Mouse (Mus musculus): ENCODE measurements around the gene Ube2r2. TPM values are rescaled to one million over a fixed set of nuclear protein-coding genes. Genes with fewer than 3 reads are reported as not detected.

Ube2r2 gene
- polyA plus RNA-seq, 1 experiment: 45.9 TPM

DNA sequence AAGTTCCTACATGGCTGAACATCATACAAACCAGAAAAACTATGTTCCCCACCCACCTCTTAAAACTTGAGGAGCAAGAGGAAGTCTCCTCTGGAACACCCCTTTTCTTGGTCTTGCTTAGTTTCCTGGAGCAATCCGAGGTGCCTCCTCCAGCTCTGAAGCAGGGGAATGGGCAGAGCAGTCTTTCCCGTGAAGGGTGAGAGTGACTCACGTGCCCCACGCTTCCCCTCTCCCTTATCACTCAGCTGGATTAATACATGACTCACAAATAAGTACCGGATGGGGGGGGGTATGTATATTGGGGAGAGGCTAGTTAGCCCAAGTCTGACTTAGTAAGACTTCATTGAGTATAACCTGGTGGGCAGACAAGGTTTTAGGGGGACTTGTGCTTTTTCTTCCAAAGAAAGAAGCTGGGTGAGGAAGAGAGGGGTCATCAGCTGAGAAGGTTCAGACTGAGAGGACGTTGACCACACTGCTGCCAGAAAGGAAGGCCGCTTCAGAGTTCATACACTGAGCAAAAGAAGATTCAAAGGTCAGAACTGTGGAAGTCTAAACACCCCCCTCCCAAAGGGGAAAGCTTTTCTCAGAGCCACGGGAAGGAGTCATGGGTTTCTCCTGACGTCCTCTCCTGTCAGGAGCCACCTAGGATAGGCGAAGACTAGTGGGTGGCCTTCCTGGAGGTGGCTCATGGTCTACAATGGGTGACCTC, 26.7 kb upstream of the Ube2r2 start:
- no peak for TF ChIP-seq GATA1 (IDR thresholded peaks at IDR 0.05; ENCODE audit: low read length)

DNA sequence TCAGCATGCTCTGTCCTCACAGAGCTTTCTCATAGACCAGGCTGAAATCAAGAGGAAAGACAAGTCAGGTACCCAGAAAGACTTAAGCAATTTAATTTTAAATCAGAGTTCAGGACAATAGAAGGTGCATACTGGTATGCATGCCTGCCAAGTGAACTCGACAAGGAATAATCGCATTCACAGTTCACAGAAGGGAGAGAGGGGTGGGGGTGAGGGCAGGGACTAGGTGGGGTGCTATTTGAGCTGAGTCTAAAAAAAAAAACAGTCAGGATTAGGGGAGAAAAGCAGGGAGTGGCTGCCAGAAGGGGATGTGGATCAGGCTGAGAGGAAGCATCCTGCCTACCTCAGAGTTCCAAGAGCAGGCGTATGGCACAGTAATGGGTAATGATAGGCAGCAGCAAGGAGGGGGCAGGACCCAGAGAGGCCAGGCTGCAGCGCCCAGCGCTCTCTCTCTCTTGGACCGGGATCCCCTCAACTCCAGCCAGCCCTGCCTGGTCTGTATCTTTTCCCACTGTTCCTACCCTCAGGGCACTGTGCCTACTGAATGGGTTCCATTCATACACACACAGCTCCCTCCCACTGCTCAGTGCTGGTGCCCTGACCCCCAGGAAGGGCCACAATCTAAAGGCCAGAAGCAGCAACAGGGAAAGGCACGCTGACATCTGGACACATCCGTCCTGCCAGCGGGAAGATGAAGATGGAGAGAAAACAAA, 21.0 kb upstream of the Ube2r2 start:
- no peak for TF ChIP-seq GATA1 (IDR thresholded peaks at IDR 0.05; ENCODE audit: low read length)

DNA sequence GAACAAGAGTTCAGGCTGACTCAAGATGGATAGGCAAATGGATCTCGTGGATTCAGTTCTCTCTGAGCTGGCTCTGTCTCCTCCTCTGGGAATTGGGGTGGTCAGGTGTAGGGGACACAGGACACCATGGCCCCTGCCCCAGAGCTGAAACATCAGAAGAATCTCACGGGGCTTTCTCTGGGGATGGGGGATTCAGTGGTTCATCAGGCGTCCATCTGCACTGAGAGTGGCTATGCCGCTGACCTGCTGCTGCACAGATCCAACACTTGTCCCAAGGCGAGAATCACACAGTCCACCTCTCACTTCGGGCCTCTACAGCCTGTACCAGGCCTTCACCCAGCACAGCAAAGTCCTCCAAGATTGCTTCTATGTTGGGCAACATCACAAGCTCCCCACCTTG, 20.5 kb upstream of the Ube2r2 start:
- TF ChIP-seq GATA1 (IDR thresholded peaks at IDR 0.05; ENCODE audit: low read length): no peak

DNA sequence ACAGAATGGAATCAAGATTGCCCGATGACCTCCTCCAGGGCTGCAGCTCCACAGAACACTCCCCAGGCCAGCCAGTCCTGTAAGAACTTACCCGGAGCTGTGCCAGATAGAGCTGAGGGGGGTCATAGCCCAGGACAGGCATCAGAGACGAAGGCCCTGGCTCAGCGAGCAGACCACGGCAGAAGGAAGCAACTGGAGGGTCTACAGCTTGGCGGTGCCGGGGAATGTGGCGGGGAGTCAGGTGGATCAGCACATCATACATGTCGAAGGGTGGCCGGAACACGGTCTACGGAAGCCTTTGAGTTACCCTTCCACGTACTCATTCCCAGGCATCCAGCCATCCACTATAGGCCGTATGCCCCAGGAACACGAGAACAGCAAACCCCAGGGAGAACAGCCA, 19.8 kb upstream of the Ube2r2 start:
- no peak for TF ChIP-seq GATA1 (IDR thresholded peaks at IDR 0.05; ENCODE audit: low read length)

DNA sequence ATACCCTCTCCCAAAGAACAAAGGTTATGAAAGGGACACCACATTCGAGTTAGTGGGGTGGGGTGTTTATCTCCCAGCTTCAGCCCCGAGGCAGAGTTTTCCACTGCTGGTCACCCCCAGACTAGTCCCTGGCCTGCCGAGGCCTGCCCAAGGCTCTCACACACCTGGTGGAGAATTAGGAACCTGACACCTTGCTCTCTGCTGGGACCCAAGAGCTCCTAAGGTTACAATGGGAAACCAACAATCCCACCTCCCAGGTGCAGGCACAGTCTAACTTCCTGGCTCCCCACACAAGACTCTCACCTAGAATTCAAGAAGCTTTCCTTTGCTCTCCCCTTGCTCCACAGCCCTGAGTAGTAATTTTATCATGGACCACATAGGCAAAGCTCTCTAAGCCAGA, 18.7 kb upstream of the Ube2r2 start:
- TF ChIP-seq GATA1 (IDR thresholded peaks at IDR 0.05; ENCODE audit: low read length): no peak

DNA sequence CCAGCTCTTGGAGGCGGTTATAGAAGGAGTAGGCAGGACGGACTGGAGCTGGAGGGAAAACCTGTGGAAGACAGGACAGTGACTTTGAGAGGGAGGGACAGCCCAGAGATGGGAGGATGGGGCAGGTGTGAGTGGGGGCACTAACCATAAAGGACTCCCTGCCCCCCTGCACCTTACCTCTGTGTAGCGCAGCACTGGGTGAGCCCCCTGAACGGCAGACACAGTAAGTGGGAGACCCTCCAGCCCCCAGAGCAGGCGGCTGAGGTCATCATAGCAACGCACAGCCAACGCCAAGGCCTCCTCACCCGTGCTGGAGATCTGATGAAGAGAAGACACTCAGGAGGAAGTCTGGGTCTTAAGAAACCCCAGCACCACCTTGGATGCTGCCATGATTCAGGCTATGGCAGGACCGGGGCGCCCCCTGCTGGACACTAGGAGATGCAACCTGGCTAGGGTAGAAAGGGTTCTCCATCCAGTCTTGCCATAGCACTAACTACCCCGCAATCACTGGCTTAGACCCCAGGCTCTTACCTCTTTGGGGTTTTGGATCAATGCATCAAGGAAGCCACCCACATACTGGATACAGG, 16.7 kb upstream of the Ube2r2 start:
- TF ChIP-seq GATA1 (IDR thresholded peaks at IDR 0.05; ENCODE audit: low read length): no peak

DNA sequence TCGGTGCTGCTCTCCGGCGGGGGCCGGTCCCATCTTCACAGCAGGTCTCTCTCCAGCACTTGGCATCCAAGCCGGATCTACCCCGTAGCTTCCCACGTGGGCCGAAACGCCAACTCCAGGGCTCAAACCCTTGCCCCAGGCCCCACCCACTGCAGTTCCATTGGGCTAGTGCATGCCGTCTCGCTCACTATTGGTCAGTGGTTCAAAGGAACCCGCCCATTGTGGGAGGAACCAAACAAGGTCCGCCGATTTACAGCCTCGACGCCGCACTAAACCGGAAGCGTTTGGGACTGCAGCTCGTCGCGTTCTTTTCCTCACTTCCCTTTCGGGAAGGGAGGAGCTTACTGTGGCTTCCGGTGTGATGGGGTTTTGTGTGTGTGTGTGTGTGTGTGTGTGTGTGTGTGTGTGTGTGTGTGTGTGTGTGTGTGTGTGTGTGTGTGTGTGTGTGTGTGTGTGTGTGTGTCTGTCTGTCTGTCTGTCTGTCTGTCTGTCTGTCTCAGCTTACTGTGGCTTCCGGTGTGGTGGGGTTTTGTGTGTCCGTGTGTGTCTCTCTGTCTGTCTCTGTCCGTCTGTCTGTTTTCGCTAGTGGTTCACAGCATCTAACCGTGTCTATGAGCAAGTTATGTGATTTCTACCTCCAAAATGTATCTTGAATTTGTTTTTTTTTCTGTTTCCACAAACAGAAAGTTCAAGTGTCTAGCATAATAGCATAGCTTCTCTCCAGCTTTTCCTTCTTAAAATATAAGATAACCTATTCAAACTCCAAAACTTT, 11.2 kb upstream of the Ube2r2 start, which contains the start of gene Nol6:
TSS of gene Nol6 (minus strand) at position 276 of the 772 bp plus-strand sequence.
- TF ChIP-seq GATA1 (IDR thresholded peaks at IDR 0.05; ENCODE audit: low read length): no peak

DNA sequence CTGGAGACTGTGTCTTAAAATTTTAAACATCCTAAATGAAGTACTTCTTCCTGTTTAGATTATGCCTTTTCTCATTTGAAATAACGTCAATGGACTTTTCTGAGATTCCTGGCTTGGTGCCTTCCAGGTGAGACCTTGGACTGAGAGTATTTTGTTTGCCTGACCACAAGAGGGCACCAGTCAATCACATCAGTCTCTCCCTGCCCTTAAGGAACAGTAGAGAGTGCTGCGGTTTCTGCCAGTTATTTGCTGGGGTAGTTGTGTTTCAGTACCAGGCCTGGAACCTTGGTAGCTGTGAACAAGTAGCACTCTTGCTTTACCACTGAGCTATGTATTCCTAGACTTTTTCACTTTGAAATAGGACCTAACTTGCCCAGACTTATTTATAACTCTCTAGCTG, 6.1 kb upstream of the Ube2r2 start:
- no peak for TF ChIP-seq GATA1 (IDR thresholded peaks at IDR 0.05; ENCODE audit: low read length)

DNA sequence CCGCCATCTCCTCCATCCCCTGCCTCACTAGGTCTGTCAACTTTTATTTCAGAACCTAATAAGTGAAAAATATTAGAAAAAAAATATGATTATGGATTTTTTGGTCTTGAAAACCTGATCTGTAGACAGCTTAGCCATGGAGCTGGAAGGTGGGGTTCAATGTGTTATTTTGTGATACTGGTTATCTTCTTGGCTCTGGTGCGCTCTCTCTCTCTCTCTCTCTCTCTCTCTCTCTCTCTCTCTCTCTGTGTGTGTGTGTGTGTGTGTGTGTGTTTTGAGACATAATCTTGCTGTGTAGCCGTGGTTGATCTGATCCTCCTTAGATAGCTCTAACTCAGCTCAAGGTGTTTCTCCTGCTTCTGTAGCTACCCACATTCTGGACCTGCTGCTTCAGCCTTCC, 5.7 kb upstream of the Ube2r2 start:
- no peak for TF ChIP-seq GATA1 (IDR thresholded peaks at IDR 0.05; ENCODE audit: low read length)

DNA sequence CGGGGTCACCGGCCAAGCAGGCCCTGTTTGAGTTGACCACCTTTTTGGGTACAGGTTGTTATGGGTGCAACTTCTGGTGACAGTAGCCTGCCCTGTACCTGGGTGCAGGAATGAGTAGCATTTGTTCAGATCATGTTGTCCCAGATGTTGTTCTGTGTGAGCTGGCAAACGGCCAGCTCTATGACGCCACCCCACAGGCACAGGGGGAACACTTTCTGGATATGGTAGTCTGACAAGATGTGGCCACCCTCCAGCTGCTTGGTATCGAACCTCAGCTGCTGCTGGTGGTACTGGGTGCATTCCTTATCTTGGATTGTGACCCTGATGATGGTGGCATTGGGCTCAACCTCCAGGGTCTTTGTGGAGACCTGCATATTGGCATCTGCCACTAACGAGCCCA, 3.1 kb upstream of the Ube2r2 start:
- TF ChIP-seq GATA1 (IDR thresholded peaks at IDR 0.05; ENCODE audit: low read length): no peak

DNA sequence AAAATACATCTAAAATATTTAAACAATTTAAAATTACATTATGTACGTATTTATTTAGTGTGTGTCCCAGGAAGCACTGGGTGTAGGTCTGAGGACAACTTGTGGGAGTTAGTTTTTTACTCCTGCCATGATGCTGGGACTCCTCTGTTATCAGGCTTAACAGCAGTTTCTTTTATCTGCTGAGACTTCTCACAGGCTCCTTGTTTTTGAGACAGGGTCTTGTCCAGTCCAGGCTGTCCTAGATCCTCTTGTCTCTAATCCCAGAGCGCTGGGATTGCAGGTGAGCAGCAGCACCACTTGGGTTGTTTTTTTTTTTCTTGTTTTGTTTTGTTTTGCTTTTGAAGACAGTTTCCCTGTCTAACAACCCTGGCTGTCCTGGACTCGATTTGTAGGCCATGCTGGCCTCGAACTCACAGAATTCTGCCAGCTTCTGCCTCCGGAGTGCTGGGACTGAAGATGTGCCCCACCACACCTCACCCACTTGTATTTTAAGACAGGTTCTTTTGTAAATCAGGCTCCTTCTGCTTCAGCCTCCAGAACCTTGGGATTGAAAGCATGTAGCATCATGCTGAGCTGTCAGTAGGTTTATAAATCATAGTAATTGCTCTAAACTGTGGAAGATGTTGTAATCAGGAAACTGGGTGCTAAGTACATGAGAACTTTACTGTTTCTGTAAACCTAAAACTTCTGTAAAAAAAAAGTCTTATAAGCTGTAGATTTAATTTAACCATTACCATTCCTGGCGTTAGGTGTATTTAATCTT, 1.8 kb upstream of the Ube2r2 start:
- TF ChIP-seq GATA1 (IDR thresholded peaks at IDR 0.05; ENCODE audit: low read length): no peak

DNA sequence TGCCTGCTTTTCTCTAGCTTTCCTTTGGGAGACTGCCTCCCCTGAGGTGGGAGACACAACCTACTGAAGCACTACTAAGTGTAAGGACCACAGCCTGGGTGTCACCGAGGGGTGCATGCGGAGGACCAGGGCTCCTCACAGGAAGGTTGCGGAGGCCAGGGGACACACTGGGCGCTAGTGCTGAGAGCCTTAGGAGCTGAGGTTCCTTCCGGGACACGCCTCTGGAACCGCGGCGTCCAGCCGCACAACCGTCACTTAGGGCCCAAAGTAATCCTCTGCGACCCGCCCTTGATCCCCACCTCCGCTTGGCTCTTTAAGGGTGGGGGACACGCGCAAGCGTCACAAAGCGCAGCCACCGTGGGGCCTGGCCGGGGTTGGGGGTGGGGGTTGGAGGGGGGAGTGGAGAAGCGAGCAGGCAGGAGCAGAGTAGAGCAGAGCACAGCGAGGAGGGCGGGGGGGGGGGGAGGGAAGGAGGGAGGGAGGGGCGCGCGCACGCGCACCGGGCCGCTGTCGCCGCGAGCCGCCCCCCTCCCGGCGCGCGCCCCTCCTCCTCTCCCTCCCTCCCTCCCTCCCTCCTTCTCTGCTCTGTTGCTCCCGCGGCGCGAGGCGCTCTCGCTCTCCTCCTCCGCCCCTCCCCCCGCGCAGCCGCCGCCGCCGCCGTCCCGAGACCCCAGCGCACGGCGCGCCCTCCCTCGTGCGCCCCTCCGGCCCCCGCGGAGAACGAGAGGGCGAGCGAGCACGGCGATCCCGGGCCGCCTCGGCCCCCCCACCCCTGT, 420 bp upstream of the Ube2r2 start:
- no peak for TF ChIP-seq GATA1 (IDR thresholded peaks at IDR 0.05; ENCODE audit: low read length)

DNA sequence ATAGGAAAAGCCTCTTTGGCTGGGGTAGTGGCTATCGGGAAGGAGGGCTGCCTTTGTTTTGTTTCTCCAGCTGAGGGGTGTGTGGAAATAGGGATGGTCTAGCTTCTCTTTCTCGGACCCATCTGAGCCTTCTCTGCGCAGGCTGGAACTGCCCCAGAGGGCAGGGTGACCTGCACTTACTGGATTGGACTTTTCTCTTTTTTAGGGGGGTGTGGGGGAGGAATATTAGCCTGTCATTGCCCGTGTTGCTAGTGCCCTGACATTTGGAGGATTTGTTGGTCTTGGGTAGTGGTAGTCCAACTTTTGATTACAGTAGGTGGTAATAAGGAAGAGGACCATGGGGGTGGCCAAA, 887 bp downstream of the Ube2r2 start:
- no peak for TF ChIP-seq GATA1 (IDR thresholded peaks at IDR 0.05; ENCODE audit: low read length)

DNA sequence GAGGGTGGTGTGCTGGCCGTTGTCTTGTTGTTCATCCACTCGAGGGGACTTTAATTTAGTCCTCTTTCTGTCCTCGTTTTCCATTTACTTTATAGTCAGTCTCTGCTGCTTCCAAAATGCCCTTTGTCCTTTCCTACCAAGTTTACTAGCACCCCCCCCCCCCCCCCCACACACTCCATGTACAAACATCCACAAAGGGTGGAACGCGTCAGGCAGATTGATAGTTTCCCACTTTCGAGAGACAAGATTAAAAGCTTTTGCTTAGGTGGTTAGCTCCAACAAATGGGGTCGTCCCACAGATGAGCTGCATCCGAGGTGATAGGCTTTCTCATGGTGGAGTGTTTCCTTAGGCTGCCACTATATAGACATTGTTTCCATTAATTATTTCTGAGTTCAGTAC, 1.3 kb downstream of the Ube2r2 start:
- TF ChIP-seq GATA1 (IDR thresholded peaks at IDR 0.05; ENCODE audit: low read length): no peak
